Mouse (Mus musculus) stomach, postnatal 0 days (tissue): ENCODE data around the gene Gtpbp8. TPM values are rescaled to one million over a fixed set of nuclear protein-coding genes. Genes with fewer than 3 reads are reported as not detected.

ENCODE experiments used
- ATAC-seq: fragments of 200-750 bp; cut with Nextera tagmentation; 2 replicates; pipeline ENCODE4 v1.8.0; 2017; ENCODE audit not compliant: low FRiP score, low TSS enrichment
- DNase-seq: peaks from one replicate; pipeline ENCODE4 v3.0.0-alpha.2; 2016; ENCODE audit warnings: low spot score
- H3K27ac ChIP-seq: fragments of 300-500 bp; sonication (generic); replicated peaks from 2 replicates; pipeline ENCODE4 v1.5.1; 2014; ENCODE audit warnings: mild to moderate bottlenecking, control low read depth
- H3K27me3 ChIP-seq: fragments of 300-500 bp; sonication (generic); 2 replicates; pipeline ENCODE4 v1.6.1; 2014; ENCODE audit warnings: low read length; ENCODE audit not compliant: control insufficient read depth, insufficient read depth
- H3K36me3 ChIP-seq: fragments of 300-500 bp; sonication (generic); 2 replicates; pipeline ENCODE4 v1.6.1; 2014; ENCODE audit warnings: low read length, mixed read lengths; ENCODE audit not compliant: control insufficient read depth, insufficient read depth
- H3K4me1 ChIP-seq: fragments of 300-500 bp; sonication (generic); replicated peaks from 2 replicates; pipeline ENCODE4 v1.6.1; 2014; ENCODE audit warnings: antibody characterized with exemption; ENCODE audit not compliant: control insufficient read depth, insufficient read depth
- H3K4me2 ChIP-seq: fragments of 300-500 bp; sonication (generic); replicated peaks from 2 replicates; pipeline ENCODE4 v1.6.1; 2014; ENCODE audit warnings: low read depth, mild to moderate bottlenecking, control low read depth, moderate library complexity
- H3K4me3 ChIP-seq: fragments of 300-500 bp; sonication (generic); 2 replicates; pipeline ENCODE4 v1.5.1; 2014; ENCODE audit warnings: low read depth, low read length, control low read depth
- H3K9ac ChIP-seq: fragments of 300-500 bp; sonication (generic); 2 replicates; pipeline ENCODE4 v1.6.1; 2014; ENCODE audit warnings: mild to moderate bottlenecking, low read length, control low read depth, mixed read lengths
- H3K9me3 ChIP-seq: fragments of 300-500 bp; sonication (generic); 2 replicates; pipeline ENCODE4 v1.6.1; 2016; ENCODE audit warnings: low read length; ENCODE audit not compliant: control insufficient read depth
- CTCF ChIP-seq: IDR thresholded peaks from 2 replicates; pipeline ENCODE4 v1.5.1; 2016; ENCODE audit warnings: antibody characterized with exemption, low read depth, mild to moderate bottlenecking, moderate library complexity
- EP300 ChIP-seq: optimal IDR thresholded peaks from 2 replicates; pipeline ENCODE3; 2016; ENCODE audit warnings: antibody characterized with exemption
- WGBS: fragments of 180-500 bp; shearing (Covaris S2); extraction: QIAGEN DNeasy Blood & Tissue Kit; methylation state at CpG from one replicate; pipeline ENCODE4 v1.1.7; 2014; 5-methylcytosine and 5-hydroxymethylcytosine counted together
- polyA plus RNA-seq: library from polyadenylated mRNA; unstranded; fragments of >200 nt; fragmentation: Nextera tagmentation; extraction: Ambion mirVana; gene quantifications from 2 replicates; pipeline ENCODE4 v1.2.1, GENCODE M21; 2015

The Gtpbp8 gene
- polyA plus RNA-seq, 1 experiment from 2014 or later: 19.8 TPM

- TF ChIP-seq EP300 (no peak), CTCF (peak; percentile 90)
- ATAC-seq: peak; percentile 93
- H3K27me3 ChIP-seq: no peaks in the 10 kb centered on the region
- H3K9ac ChIP-seq: no peak overlapping the region
- 0 out of 2 replicates have a peak overlapping the region, but pooled peaks have one; percentile 14 for H3K4me2 ChIP-seq
- peak; percentile 58 for DNase-seq
- peak overlapping the region; percentile 69 for H3K27ac ChIP-seq
- H3K4me3 ChIP-seq: no peak overlapping the region
- peaks cover 2% of the 10 kb centered on the region; the same call in 1 of the 2 replicates for H3K36me3 ChIP-seq
- WGBS: 25% methylated on average over 10 of the region's 10 CpGs
- H3K4me1 ChIP-seq: no peaks in the 10 kb centered on the region
- no peaks in the 10 kb centered on the region for H3K9me3 ChIP-seq
Measured at GRCm38 (mm10) chr16:44716305-44717140, 29.6 kb downstream of the Gtpbp8 start.

DNA sequence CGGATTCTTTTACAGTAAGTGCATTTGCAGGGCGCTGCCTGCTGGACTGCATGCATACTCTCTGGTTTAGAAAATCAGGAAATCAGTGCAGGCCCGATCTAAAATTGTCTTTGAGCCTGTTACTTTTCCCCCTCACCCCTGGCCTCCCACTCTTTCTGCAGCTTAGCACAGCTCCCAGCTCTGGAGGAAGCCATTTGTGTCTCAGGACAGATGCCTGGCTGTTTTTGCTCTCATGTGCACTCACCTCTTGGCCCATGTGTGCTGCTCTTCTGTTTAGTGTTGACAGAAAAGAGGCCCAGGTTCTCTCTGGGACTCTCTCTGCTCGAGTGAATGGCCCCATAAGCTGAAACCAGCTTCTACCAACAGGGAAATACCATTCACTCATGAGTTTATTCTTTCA lies 42.7 kb downstream of the Gtpbp8 start:
- WGBS: 19% methylated on average over 4 of the region's 4 CpGs
- H3K4me1 ChIP-seq: peaks cover 2% of the 10 kb centered on the region; the same call in 1 of the 2 replicates

DNA sequence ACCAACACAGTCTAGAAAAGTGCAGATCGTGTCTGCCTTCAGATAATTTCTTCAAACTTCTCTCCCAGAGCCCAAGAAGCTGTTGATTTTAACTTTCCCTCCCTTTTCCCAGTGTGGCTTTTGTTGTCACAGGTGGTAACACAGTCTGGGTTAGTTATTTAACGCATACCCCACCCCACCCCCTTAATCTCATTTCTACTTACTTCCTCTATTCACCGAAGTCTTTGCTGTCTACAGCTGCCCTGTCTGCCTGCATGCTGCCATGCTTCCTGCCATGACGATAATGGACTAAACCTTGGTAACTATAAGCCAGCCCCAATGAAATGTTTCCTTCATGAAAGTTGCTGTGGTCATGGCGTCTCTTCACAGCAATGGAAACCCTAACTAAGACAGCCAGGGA lies 43.9 kb downstream of the Gtpbp8 start:
- DNase-seq (no peak), ATAC-seq (peak; percentile 51)
- H3K4me2 ChIP-seq: no peak overlapping the region
- H3K4me3 ChIP-seq: no peak overlapping the region
- H3K27me3 ChIP-seq: no peaks in the 10 kb centered on the region
- TF ChIP-seq EP300 (no peak), CTCF (no peak)
- peaks cover 3% of the 10 kb centered on the region; the same call in 1 of the 2 replicates for H3K4me1 ChIP-seq
- H3K9ac ChIP-seq: no peak overlapping the region
- no peaks in the 10 kb centered on the region for H3K9me3 ChIP-seq
- peak overlapping the region; percentile 35; the same call in 1 of the 2 replicates for H3K27ac ChIP-seq
- 52% methylated on average over 5 of the region's 5 CpGs for WGBS
- no peaks in the 10 kb centered on the region for H3K36me3 ChIP-seq

More for the DNA sequence above, 42.7 kb downstream of the Gtpbp8 start:
- Histone ChIP-seq H3K4me2 (no peak overlapping the region), H3K27ac (0 out of 2 replicates have a peak overlapping the region, but pooled peaks have one; percentile 31), H3K27me3 (no peaks in the 10 kb centered on the region), H3K9me3 (no peaks in the 10 kb centered on the region), H3K9ac (no peak overlapping the region), H3K36me3 (no peaks in the 10 kb centered on the region), H3K4me3 (no peak overlapping the region)
- no peak for TF ChIP-seq EP300
- TF ChIP-seq CTCF: no peak; the same call in 1 of the 2 replicates
- DNase-seq (no peak), ATAC-seq (no peak)

GRCm38 (mm10) chr16:44701155-44701554 lies 45.0 kb downstream of the Gtpbp8 start:
- no peak overlapping the region for H3K27ac ChIP-seq
- H3K4me2 ChIP-seq: no peak overlapping the region
- no peak for DNase-seq
- H3K9me3 ChIP-seq: no peaks in the 10 kb centered on the region
- no peak overlapping the region for H3K4me3 ChIP-seq
- H3K9ac ChIP-seq: no peak overlapping the region
- H3K4me1 ChIP-seq: peaks cover 3% of the 10 kb centered on the region; the same call in 1 of the 2 replicates
- no peaks in the 10 kb centered on the region for H3K27me3 ChIP-seq
- WGBS: 93% methylated on average over 3 of the region's 3 CpGs
- ATAC-seq: no peak
- TF ChIP-seq EP300: no peak
- TF ChIP-seq CTCF: no peak
- H3K36me3 ChIP-seq: no peaks in the 10 kb centered on the region

DNA sequence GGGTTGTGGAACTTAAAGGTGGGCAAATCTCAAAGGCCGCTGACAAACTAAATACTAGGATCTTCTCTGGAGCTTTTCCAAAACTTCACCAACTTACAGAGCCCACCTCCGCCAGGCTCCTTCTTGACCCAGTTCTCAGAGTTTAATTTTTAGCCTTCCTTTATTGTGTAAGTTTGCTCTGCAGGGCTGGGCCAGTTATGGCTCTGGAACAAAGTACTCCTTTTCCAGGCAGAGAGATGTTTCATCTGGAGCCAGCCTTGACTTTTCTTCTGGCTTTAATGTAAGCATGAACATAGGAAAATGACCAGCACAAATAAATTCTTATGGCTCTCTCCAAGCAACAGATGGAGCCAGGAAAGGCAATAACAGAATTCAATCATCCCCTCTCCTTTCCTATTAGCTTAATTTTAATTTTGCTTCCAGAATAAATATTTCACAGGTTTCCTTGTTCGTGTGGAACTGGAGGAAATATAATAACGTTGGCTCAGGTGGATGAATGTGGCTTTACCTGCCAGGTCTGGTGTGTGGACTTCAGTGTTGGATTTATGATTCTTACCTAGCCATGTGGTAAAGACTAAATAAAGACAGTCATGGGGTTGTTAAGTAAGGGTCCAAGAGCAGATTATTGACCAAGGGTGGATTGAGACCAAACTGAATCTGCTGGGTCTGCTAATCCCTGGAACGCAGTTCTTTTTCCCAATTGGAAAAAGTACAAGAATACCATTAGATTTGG lies 48.5 kb downstream of the Gtpbp8 start:
- Histone ChIP-seq H3K9me3 (no peaks in the 10 kb centered on the region), H3K9ac (no peak overlapping the region), H3K27ac (peak overlapping the region; percentile 53; the same call in 1 of the 2 replicates), H3K27me3 (no peaks in the 10 kb centered on the region), H3K36me3 (no peaks in the 10 kb centered on the region), H3K4me3 (no peak overlapping the region), H3K4me1 (peaks cover 3% of the 10 kb centered on the region; the same call in 1 of the 2 replicates), H3K4me2 (no peak overlapping the region)
- WGBS: 35% methylated on average over 5 of the region's 5 CpGs
- ATAC-seq (peak; percentile 44; the same call in 1 of the 2 replicates), DNase-seq (no peak)
- no peak for TF ChIP-seq EP300
- no peak for TF ChIP-seq CTCF
